Mouse (Mus musculus): ENCODE data around the gene Taok3.

Taok3 gene

GRCm38 (mm10) chr5:117178079-117178478 is 58.1 kb downstream of the Taok3 start:
- DNase-seq (ENCODE audit: extremely low read depth, low read depth, low spot score): no peak

- no peak for DNase-seq (ENCODE audit: extremely low read depth, low read depth, low spot score)
Observed at GRCm38 (mm10) chr5:117178486-117178885, 58.6 kb downstream of the Taok3 start.

GRCm38 (mm10) chr5:117181921-117182320 is 62.0 kb downstream of the Taok3 start:
- DNase-seq (ENCODE audit: extremely low read depth, low read depth, low spot score): no peak

GRCm38 (mm10) chr5:117182411-117182810 is 62.5 kb downstream of the Taok3 start:
- no peak for DNase-seq (ENCODE audit: extremely low read depth, low read depth, low spot score)

GRCm38 (mm10) chr5:117184832-117185231 is 64.9 kb downstream of the Taok3 start:
- no peak for DNase-seq (ENCODE audit: extremely low read depth, low read depth, low spot score)

GRCm38 (mm10) chr5:117185673-117186072 is 65.7 kb downstream of the Taok3 start:
- no peak for DNase-seq (ENCODE audit: extremely low read depth, low read depth, low spot score)

GRCm38 (mm10) chr5:117192061-117192460 is 72.1 kb downstream of the Taok3 start:
- no peak for DNase-seq (ENCODE audit: extremely low read depth, low read depth, low spot score)

GRCm38 (mm10) chr5:117193748-117194147 is 73.8 kb downstream of the Taok3 start:
- no peak for DNase-seq (ENCODE audit: extremely low read depth, low read depth, low spot score)

GRCm38 (mm10) chr5:117194672-117195071 is 74.7 kb downstream of the Taok3 start:
- DNase-seq (ENCODE audit: extremely low read depth, low read depth, low spot score): no peak

- no peak for DNase-seq (ENCODE audit: extremely low read depth, low read depth, low spot score)
Observed at GRCm38 (mm10) chr5:117196551-117196950, 76.6 kb downstream of the Taok3 start.

- no peak for DNase-seq (ENCODE audit: extremely low read depth, low read depth, low spot score)
Observed at GRCm38 (mm10) chr5:117198390-117198789, 78.5 kb downstream of the Taok3 start.

GRCm38 (mm10) chr5:117207286-117207685 is 87.4 kb downstream of the Taok3 start:
- DNase-seq (ENCODE audit: extremely low read depth, low read depth, low spot score): no peak

GRCm38 (mm10) chr5:117214016-117214415 is 94.1 kb downstream of the Taok3 start:
- DNase-seq (ENCODE audit: extremely low read depth, low read depth, low spot score): no peak

- no peak for DNase-seq (ENCODE audit: extremely low read depth, low read depth, low spot score)
Observed at GRCm38 (mm10) chr5:117231059-117231458, 111.1 kb downstream of the Taok3 start.

GRCm38 (mm10) chr5:117236540-117236939 is 116.6 kb downstream of the Taok3 start:
- DNase-seq (ENCODE audit: extremely low read depth, low read depth, low spot score): no peak

GRCm38 (mm10) chr5:117239106-117239505 is 119.2 kb downstream of the Taok3 start:
- no peak for DNase-seq (ENCODE audit: extremely low read depth, low read depth, low spot score)

- no peak for DNase-seq (ENCODE audit: extremely low read depth, low read depth, low spot score)
Observed at GRCm38 (mm10) chr5:117240321-117240731, 120.4 kb downstream of the Taok3 start.

GRCm38 (mm10) chr5:117240761-117241322 is 120.9 kb downstream of the Taok3 start:
- no peak for DNase-seq (ENCODE audit: extremely low read depth, low read depth, low spot score)

- DNase-seq (ENCODE audit: extremely low read depth, low read depth, low spot score): no peak
Observed at GRCm38 (mm10) chr5:117241935-117242531, 122.1 kb downstream of the Taok3 start.

- DNase-seq (ENCODE audit: extremely low read depth, low read depth, low spot score): no peak
Observed at GRCm38 (mm10) chr5:117242671-117243478, 122.9 kb downstream of the Taok3 start.

GRCm38 (mm10) chr5:117245170-117245569 is 125.2 kb downstream of the Taok3 start:
- DNase-seq (ENCODE audit: extremely low read depth, low read depth, low spot score): no peak

- no peak for DNase-seq (ENCODE audit: extremely low read depth, low read depth, low spot score)
Observed at GRCm38 (mm10) chr5:117248351-117248750, 128.4 kb downstream of the Taok3 start.

All from fat pad, adult 2 months (tissue).